Mouse (Mus musculus) heart, adult 2 months (tissue): ENCODE measurements around the gene Gm44965.

Experiments
- CTCF ChIP-seq: fragments of 200-600 bp; IDR thresholded peaks from 2 replicates; pipeline ENCODE4 v1.8.1; 2022; ENCODE audit warnings: antibody characterized with exemption, mild to moderate bottlenecking, moderate library complexity
- EP300 ChIP-seq: fragments of 200-500 bp; IDR thresholded peaks from 2 replicates; pipeline ENCODE4 v1.6.1; 2011; ENCODE audit warnings: low read depth, low read length, control low read depth; ENCODE audit not compliant: insufficient read depth
- POLR2A ChIP-seq: fragments of 200-500 bp; IDR thresholded peaks from 2 replicates; pipeline ENCODE4 v1.6.1; 2011; ENCODE audit warnings: mild to moderate bottlenecking, low read depth, low read length, control low read depth; ENCODE audit not compliant: insufficient read depth

DNA sequence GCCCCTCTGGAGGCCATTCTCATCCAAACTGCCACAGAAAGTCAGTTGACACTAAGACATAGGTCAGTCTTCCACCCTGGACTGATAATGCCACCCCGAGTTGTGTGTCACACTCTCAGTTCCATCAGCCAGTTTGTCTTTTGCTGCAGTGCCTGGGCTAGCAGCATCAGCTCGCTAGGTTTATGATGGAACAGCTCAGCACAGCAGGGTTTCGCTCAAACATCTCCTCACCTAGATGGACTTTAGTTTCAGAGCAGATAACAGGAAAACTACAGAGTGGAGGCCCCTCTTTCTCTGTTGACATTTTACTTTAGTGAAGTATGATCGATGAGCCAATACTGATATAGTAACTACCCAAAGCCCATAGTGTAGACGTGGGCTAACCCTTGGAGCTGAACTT lies 21.0 kb downstream of the Gm44965 start:
- no peak for TF ChIP-seq POLR2A
- no peak for TF ChIP-seq CTCF
- no peak for TF ChIP-seq EP300
